Mouse (Mus musculus): Measurements from ENCODE around the gene Eef1b2.

- TF ChIP-seq CTCF (IDR thresholded peaks at IDR 0.05) (no peak), EP300 (IDR thresholded peaks at IDR 0.05) (no peak)
These were observed 26.8 kb downstream of the Eef1b2 start for GRCm38 (mm10) chr1:63203471-63203870.
